Mouse (Mus musculus) G1E (cell line): Measurements from ENCODE around the gene C530008M17Rik. TPM values are rescaled to one million over a fixed set of nuclear protein-coding genes. Genes with fewer than 3 reads are reported as not detected.

Experiments
- ATAC-seq: 2 replicates; pipeline ENCODE4 v1.8.0; 2016; ENCODE audit warnings: mild to moderate bottlenecking; ENCODE audit not compliant: insufficient number of reproducible peaks, poor library complexity, low FRiP score, severe bottlenecking; ENCODE audit errors: extremely low read depth
- DNase-seq: peaks from one replicate; pipeline ENCODE4 v3.0.0; 2012; ENCODE audit warnings: low spot score
- H3K27me3 ChIP-seq: 2 replicates; pipeline ENCODE4 v1.6.1; 2012; ENCODE audit warnings: mild to moderate bottlenecking, low read length, inconsistent platforms; ENCODE audit not compliant: insufficient read depth
- H3K36me3 ChIP-seq: replicated peaks from 2 replicates; pipeline ENCODE3; 2012; ENCODE audit warnings: mild to moderate bottlenecking, inconsistent platforms
- H3K4me1 ChIP-seq: 2 replicates; pipeline ENCODE4 v1.6.1; 2012; ENCODE audit warnings: low read depth, low read length, inconsistent platforms, mixed read lengths; ENCODE audit not compliant: insufficient read depth
- H3K4me3 ChIP-seq: 2 replicates; pipeline ENCODE4 v1.5.1; 2012; ENCODE audit warnings: low read depth, mild to moderate bottlenecking, inconsistent platforms, low read length, moderate library complexity, mixed read lengths
- H3K9me3 ChIP-seq: replicated peaks from 2 replicates; pipeline ENCODE4 v1.6.1; 2012; ENCODE audit warnings: inconsistent platforms
- CTCF ChIP-seq: IDR thresholded peaks from 2 replicates; pipeline ENCODE4 v1.5.1; 2012; ENCODE audit warnings: low read depth, low read length, inconsistent platforms, mixed read lengths
- GATA1 ChIP-seq: IDR thresholded peaks from 2 replicates; pipeline ENCODE4 v1.6.1; 2012; ENCODE audit warnings: borderline replicate concordance, low read length, inconsistent platforms, mixed read lengths
- GATA2 ChIP-seq: IDR thresholded peaks from 2 replicates; pipeline ENCODE4 v1.6.1; 2012; ENCODE audit warnings: low read depth, low read length, inconsistent platforms, borderline replicate concordance
- POLR2AphosphoS5 ChIP-seq: IDR thresholded peaks from 2 replicates; pipeline ENCODE4 v1.6.1; 2012; ENCODE audit warnings: low read depth, low read length, inconsistent platforms; ENCODE audit not compliant: insufficient replicate concordance
- TAL1 ChIP-seq: conservative IDR thresholded peaks from 2 replicates; pipeline ENCODE4 v1.6.1; 2012; ENCODE audit warnings: low read depth, low read length, inconsistent platforms, mixed read lengths
- polyA plus RNA-seq: library from polyadenylated mRNA; stranded (reverse); fragments of >175 nt; gene quantifications from 2 replicates; pipeline ENCODE4 v1.2.3, GENCODE M21; 2012
- total RNA-seq, 2 experiments: library from RNA; stranded (forward) in 1 of 2; stranded (reverse) in 1 of 2; fragments of 200-1000 nt in 1 of 2; fragments of >200 nt in 1 of 2; fragmentation: Nextera tagmentation in 1 of 2; gene quantifications; 2 replicates each; pipeline ENCODE4 v1.2.3; 2014 to 2017

The C530008M17Rik gene
- total and polyA plus RNA-seq, 3 experiments: 7.3 to 41.5 (median 25.1) TPM

GRCm38 (mm10) chr5:76773492-76774158, 117.3 kb downstream of the C530008M17Rik start:
- ATAC-seq: no peak
- TF ChIP-seq TAL1 (no peak), POLR2AphosphoS5 (no peak), GATA1 (no peak), CTCF (no peak), GATA2 (no peak)
- no peak for DNase-seq
- Histone ChIP-seq H3K27me3 (no peaks in the 10 kb centered on the region), H3K4me3 (no peak overlapping the region), H3K36me3 (peaks cover 49% of the 10 kb centered on the region), H3K4me1 (no peaks in the 10 kb centered on the region), H3K9me3 (no peaks in the 10 kb centered on the region)

GRCm38 (mm10) chr5:76779094-76779615, 122.8 kb downstream of the C530008M17Rik start:
- Histone ChIP-seq H3K4me1 (peaks cover 4% of the 10 kb centered on the region), H3K4me3 (no peak overlapping the region), H3K9me3 (no peaks in the 10 kb centered on the region), H3K36me3 (peaks cover 48% of the 10 kb centered on the region), H3K27me3 (no peaks in the 10 kb centered on the region)
- DNase-seq (no peak), ATAC-seq (no peak)
- no peak for TF ChIP-seq POLR2AphosphoS5
- no peak for TF ChIP-seq CTCF
- no peak for TF ChIP-seq TAL1
- TF ChIP-seq GATA1: no peak
- TF ChIP-seq GATA2: no peak

GRCm38 (mm10) chr5:76781943-76782342, 125.6 kb downstream of the C530008M17Rik start:
- H3K27me3 ChIP-seq: no peaks in the 10 kb centered on the region
- DNase-seq (no peak), ATAC-seq (no peak)
- TF ChIP-seq GATA1: no peak
- TF ChIP-seq CTCF: no peak
- TF ChIP-seq GATA2: no peak
- no peak for TF ChIP-seq TAL1
- no peak for TF ChIP-seq POLR2AphosphoS5
- H3K36me3 ChIP-seq: peaks cover 53% of the 10 kb centered on the region
- no peaks in the 10 kb centered on the region for H3K9me3 ChIP-seq
- peaks cover 4% of the 10 kb centered on the region for H3K4me1 ChIP-seq
- no peak overlapping the region for H3K4me3 ChIP-seq

GRCm38 (mm10) chr5:76782414-76783103, 126.2 kb downstream of the C530008M17Rik start:
- Histone ChIP-seq H3K4me3 (no peak overlapping the region), H3K36me3 (peaks cover 58% of the 10 kb centered on the region), H3K4me1 (peaks cover 4% of the 10 kb centered on the region), H3K9me3 (no peaks in the 10 kb centered on the region), H3K27me3 (no peaks in the 10 kb centered on the region)
- DNase-seq: no peak
- TF ChIP-seq POLR2AphosphoS5 (no peak), CTCF (no peak), TAL1 (no peak), GATA1 (no peak), GATA2 (no peak)
- ATAC-seq: no peak

- Histone ChIP-seq H3K36me3 (peaks cover 63% of the 10 kb centered on the region), H3K9me3 (no peaks in the 10 kb centered on the region), H3K4me3 (no peak overlapping the region), H3K4me1 (peaks cover 4% of the 10 kb centered on the region), H3K27me3 (no peaks in the 10 kb centered on the region)
- TF ChIP-seq GATA1: no peak
- no peak for TF ChIP-seq POLR2AphosphoS5
- TF ChIP-seq CTCF: no peak
- TF ChIP-seq TAL1: no peak
- no peak for TF ChIP-seq GATA2
- ATAC-seq (no peak), DNase-seq (no peak)
Observed at GRCm38 (mm10) chr5:76783104-76783441, 126.8 kb downstream of the C530008M17Rik start.

GRCm38 (mm10) chr5:76784151-76784723, 127.9 kb downstream of the C530008M17Rik start:
- no peak for DNase-seq
- H3K27me3 ChIP-seq: no peaks in the 10 kb centered on the region
- ATAC-seq: no peak
- H3K9me3 ChIP-seq: no peaks in the 10 kb centered on the region
- TF ChIP-seq CTCF: no peak
- no peak for TF ChIP-seq TAL1
- no peak for TF ChIP-seq GATA2
- no peak for TF ChIP-seq POLR2AphosphoS5
- TF ChIP-seq GATA1: no peak
- no peak overlapping the region for H3K4me3 ChIP-seq
- H3K36me3 ChIP-seq: peaks cover 64% of the 10 kb centered on the region
- H3K4me1 ChIP-seq: peaks cover 2% of the 10 kb centered on the region
